Comparison of ENCODE assay signal across 8 mouse cellular contexts in genomic region chr17:34264452-34265351, GRCm38 (mm10). TPM values are rescaled to one million over a fixed set of nuclear protein-coding genes. Genes with fewer than 3 reads are reported as not detected.
DNase-seq lines count a peak whose midpoint lies in the region; ATAC-seq and TF ChIP-seq lines count a peak whose summit lies in the region.

No protein-coding gene starts in this region.

- H3K4me3 ChIP-seq in heart, embryonic 12.5 days = peak overlapping the region; percentile 63
- peak overlapping the region; percentile 65 for H3K4me3 ChIP-seq in heart, embryonic 15.5 days
- H3K4me3 ChIP-seq in olfactory bulb, adult 2 months (ENCODE audit: insufficient read depth, low read depth, low read length) = peak overlapping the region; percentile 47

- intact Hi-C loops in left cerebral cortex, postnatal 14 days (cut with DNase I) = no loop called here

- H3K4me1 ChIP-seq in heart, embryonic 12.5 days (replicated peaks) = peaks cover 14% of the 10 kb centered on the region
- peaks cover 20% of the 10 kb centered on the region for H3K4me1 ChIP-seq in heart, embryonic 15.5 days (replicated peaks)
- peaks cover 19% of the 10 kb centered on the region for H3K4me1 ChIP-seq in olfactory bulb, adult 2 months (ENCODE audit: control insufficient read depth, insufficient read depth, low read length)

- no peaks in the 10 kb centered on the region for H3K9me3 ChIP-seq in heart, embryonic 12.5 days (replicated peaks)
- no peaks in the 10 kb centered on the region for H3K9me3 ChIP-seq in heart, embryonic 15.5 days (replicated peaks)

- peak overlapping the region; percentile 77 for H3K9ac ChIP-seq in heart, embryonic 12.5 days
- H3K9ac ChIP-seq in heart, embryonic 15.5 days = peak overlapping the region; percentile 65

- no peak for TF ChIP-seq CTCF in olfactory bulb, adult 2 months (IDR thresholded peaks at IDR 0.05; ENCODE audit: insufficient read depth, low read depth, low read length)

- peaks cover 35% of the 10 kb centered on the region for H3K27me3 ChIP-seq in heart, embryonic 12.5 days (replicated peaks)
- peaks cover 25% of the 10 kb centered on the region for H3K27me3 ChIP-seq in heart, embryonic 15.5 days

- no peak overlapping the region for H3K27ac ChIP-seq in heart, embryonic 12.5 days (ENCODE audit: poor library complexity, severe bottlenecking)
- no peak overlapping the region for H3K27ac ChIP-seq in heart, embryonic 15.5 days
- no peak overlapping the region for H3K27ac ChIP-seq in olfactory bulb, adult 2 months (ENCODE audit: insufficient read depth, low read depth, low read length)

- WGBS in heart, embryonic 12.5 days = under 1% methylated on average over 93 of the region's 93 CpGs
- WGBS in heart, embryonic 15.5 days = under 1% methylated on average over 92 of the region's 93 CpGs
- 1% methylated on average over 93 of the region's 93 CpGs for WGBS in olfactory bulb, adult 2 months

- peak; percentile 25; the same call in 1 of the 2 replicates for ATAC-seq in heart, embryonic 12.5 days (ENCODE audit: insufficient number of reproducible peaks, low FRiP score)
- peak; percentile 32; the same call in 1 of the 2 replicates for ATAC-seq in heart, embryonic 15.5 days (replicated peaks; ENCODE audit: insufficient number of reproducible peaks, insufficient read depth, low FRiP score, low read depth)

- no peaks in the 10 kb centered on the region for H3K36me3 ChIP-seq in heart, embryonic 12.5 days
- H3K36me3 ChIP-seq in heart, embryonic 15.5 days = no peaks in the 10 kb centered on the region

- TF ChIP-seq POLR2A in olfactory bulb, adult 2 months (IDR thresholded peaks at IDR 0.05; ENCODE audit: insufficient read depth, low read depth, low read length) = no peak

- DNase-seq in heart, postnatal 4 days = no peak
- DNase-seq in ZHBTc4 (ENCODE audit: low read depth, low spot score) (peak; percentile 64), liver (peak; percentile 28)
- no peak for DNase-seq in urinary bladder, postnatal 10 days (ENCODE audit: low spot score)
- no peak for DNase-seq in left cerebral cortex, postnatal 14 days (ENCODE audit: low spot score in 2 of 2)

- H3K4me2 ChIP-seq in heart, embryonic 12.5 days = peak overlapping the region; percentile 99
- peak overlapping the region; percentile 99 for H3K4me2 ChIP-seq in heart, embryonic 15.5 days

RNA-seq across cellular contexts. Expression of gene H2-Ab1, which starts 7.2 kb away (rescaled TPM):
- polyA plus RNA-seq in heart, embryonic 12.5 days (2016; fragmentation: Nextera tagmentation; extraction: Ambion mirVana) = 11.8 and 15.2 TPM in 2 replicates
- 1 to 10 TPM; 2.4 to 3.1 TPM for total RNA-seq in heart, postnatal 4 days (2021)
- 16.2 and 120 TPM in 2 replicates for polyA plus RNA-seq in heart, embryonic 15.5 days (2015; fragmentation: Nextera tagmentation; extraction: Ambion mirVana)
- polyA plus RNA-seq in olfactory bulb, adult 2 months (2012; ENCODE audit: insufficient read depth, insufficient read length, low replicate concordance, missing spikeins) = not detected in 2 replicates
- total RNA-seq in left cerebral cortex, postnatal 14 days (2021) = 1 to 10 TPM; 1.1 to 2.1 TPM

RNA-seq across cellular contexts. Expression of gene H2-Aa, which starts 22.9 kb away (rescaled TPM):
- polyA plus RNA-seq in heart, embryonic 12.5 days (2016; fragmentation: Nextera tagmentation; extraction: Ambion mirVana) = 0.20 and 0.33 TPM in 2 replicates
- 1 to 10 TPM; 2.2 to 3.0 TPM for total RNA-seq in heart, postnatal 4 days (2021)
- polyA plus RNA-seq in heart, embryonic 15.5 days (2015; fragmentation: Nextera tagmentation; extraction: Ambion mirVana) = 5.9 and 42.6 TPM in 2 replicates
- 508 and 641 TPM in 2 replicates for polyA plus RNA-seq in olfactory bulb, adult 2 months (2012; ENCODE audit: insufficient read depth, insufficient read length, low replicate concordance, missing spikeins)
- 1 to 10 TPM; 1.6 to 1.7 TPM for total RNA-seq in left cerebral cortex, postnatal 14 days (2021)

RNA-seq across cellular contexts. Expression of gene H2-Ob, which starts 26.0 kb away (rescaled TPM):
- 0.15 TPM in 1 of 2 replicates, not detected in the other for polyA plus RNA-seq in heart, embryonic 12.5 days (2016; fragmentation: Nextera tagmentation; extraction: Ambion mirVana)
- under 1 TPM; 0.23 to 0.38 TPM for total RNA-seq in heart, postnatal 4 days (2021)
- polyA plus RNA-seq in heart, embryonic 15.5 days (2015; fragmentation: Nextera tagmentation; extraction: Ambion mirVana) = 0.14 and 0.30 TPM in 2 replicates
- not detected in 2 replicates for polyA plus RNA-seq in olfactory bulb, adult 2 months (2012; ENCODE audit: insufficient read depth, insufficient read length, low replicate concordance, missing spikeins)
- total RNA-seq in left cerebral cortex, postnatal 14 days (2021) = under 1 TPM in 1 of 2 experiments, not detected in 1; 0.15 TPM

RNA-seq across cellular contexts. Expression of gene H2-Eb1, which starts 41.0 kb away (rescaled TPM):
- polyA plus RNA-seq in heart, embryonic 12.5 days (2016; fragmentation: Nextera tagmentation; extraction: Ambion mirVana) = 1.4 and 2.6 TPM in 2 replicates
- total RNA-seq in heart, postnatal 4 days (2021) = 1 to 10 TPM; 4.0 to 4.9 TPM
- 5.6 and 28.9 TPM in 2 replicates for polyA plus RNA-seq in heart, embryonic 15.5 days (2015; fragmentation: Nextera tagmentation; extraction: Ambion mirVana)
- polyA plus RNA-seq in olfactory bulb, adult 2 months (2012; ENCODE audit: insufficient read depth, insufficient read length, low replicate concordance, missing spikeins) = 452 TPM in 1 of 2 replicates, not detected in the other
- 1 to 10 TPM in 1 of 2 experiments, under 1 TPM in 1; 0.99 to 2.4 TPM for total RNA-seq in left cerebral cortex, postnatal 14 days (2021)

Comparison
In these comparisons a context has a peak if more than half of its experiments do, and no peak if none do; other contexts are left out.
1. DNase-seq: peak in ZHBTc4 (single experiment) and liver (single experiment); none in heart, postnatal 4 days (single experiment), urinary bladder, postnatal 10 days (single experiment) and left cerebral cortex, postnatal 14 days (0 of 2).
2. RNA of gene H2-Aa, which starts 22.9 kb away (polyA plus RNA-seq): 508 to 641 TPM in olfactory bulb, adult 2 months; 5.9 to 42.6 TPM in heart, embryonic 15.5 days and 0.20 to 0.33 TPM in heart, embryonic 12.5 days; every median in the first group is over 10 times any median in the second.
3. Peak in every context shown above with its lines, with median percentiles within 50 percentile points of each other: H3K4me3 ChIP-seq.